Mouse (Mus musculus) bone marrow macrophage, adult 2 months (primary cell): ENCODE data around the gene Reep3. TPM values are rescaled to one million over a fixed set of nuclear protein-coding genes. Genes with fewer than 3 reads are reported as not detected.

Source experiments
- H3K27ac ChIP-seq: 2 replicates; pipeline ENCODE4 v1.5.1; 2012; ENCODE audit warnings: low read depth, low read length; ENCODE audit not compliant: insufficient read depth
- H3K4me1 ChIP-seq: 2 replicates; pipeline ENCODE4 v1.6.1; 2012; ENCODE audit warnings: low read length; ENCODE audit not compliant: control insufficient read depth, insufficient read depth
- H3K4me3 ChIP-seq: 2 replicates; pipeline ENCODE4 v1.5.1; 2012; ENCODE audit warnings: mild to moderate bottlenecking, low read length, moderate library complexity; ENCODE audit not compliant: insufficient read depth
- CTCF ChIP-seq: IDR thresholded peaks from 2 replicates; pipeline ENCODE4 v1.5.1; 2012; ENCODE audit warnings: low read depth, mild to moderate bottlenecking, low read length, moderate library complexity
- POLR2A ChIP-seq: IDR thresholded peaks from 2 replicates; pipeline ENCODE4 v1.6.1; 2012; ENCODE audit warnings: mild to moderate bottlenecking, low read depth, low read length, borderline replicate concordance
- polyA plus RNA-seq: library from polyadenylated mRNA; stranded (reverse); fragments of >200 nt; gene quantifications from 2 replicates; pipeline ENCODE4 v1.2.4, GENCODE M21; 2012; ENCODE audit not compliant: missing spikeins, insufficient read depth, insufficient read length

Gene Reep3
- polyA plus RNA-seq, 1 experiment = 69.2 TPM

DNA sequence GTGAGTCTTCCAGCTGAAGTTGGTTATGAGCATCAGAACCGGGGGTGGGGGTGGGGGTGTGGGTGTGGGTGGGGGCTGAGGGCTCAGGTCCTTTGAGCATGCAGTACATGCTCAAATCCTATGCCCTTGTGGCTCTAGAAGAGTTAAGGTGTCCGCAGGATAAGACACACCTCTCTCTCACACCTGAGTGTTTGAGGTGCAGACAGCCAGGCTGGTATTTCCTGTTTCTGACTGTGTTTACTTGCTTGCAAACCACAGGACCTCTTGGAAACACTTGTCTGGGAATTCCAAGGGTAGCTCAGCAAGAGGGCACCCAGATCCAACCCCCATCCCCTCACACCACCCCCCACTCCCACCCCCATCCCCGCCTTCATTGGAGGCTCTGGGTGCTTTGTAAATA, 106.2 kb downstream of the Reep3 start:
- no peak overlapping the region for H3K27ac ChIP-seq
- TF ChIP-seq POLR2A (no peak), CTCF (no peak)
- H3K4me1 ChIP-seq = no peaks in the 10 kb centered on the region
- H3K4me3 ChIP-seq = no peak overlapping the region

DNA sequence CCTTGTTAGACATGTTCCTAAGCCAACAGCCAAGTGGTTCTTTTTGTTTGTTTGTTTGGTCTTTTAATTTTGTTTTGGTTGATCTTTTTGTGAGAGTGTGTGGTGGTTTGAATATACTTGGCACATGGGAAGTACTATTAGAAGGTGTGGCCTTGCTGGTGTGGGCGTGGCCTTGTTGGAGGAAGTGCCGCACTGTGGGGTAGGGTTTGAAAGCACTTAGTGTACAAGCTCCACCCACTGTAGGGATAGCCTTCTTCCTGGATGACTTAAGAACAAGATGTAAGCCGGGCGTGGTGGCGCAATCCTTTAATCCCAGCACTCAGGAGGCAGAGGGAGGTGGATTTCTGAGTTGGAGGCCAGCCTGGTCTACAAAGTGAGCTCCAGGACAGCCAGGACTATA, 113.7 kb downstream of the Reep3 start:
- H3K4me3 ChIP-seq = no peak overlapping the region
- no peak overlapping the region for H3K27ac ChIP-seq
- TF ChIP-seq POLR2A = no peak
- no peak for TF ChIP-seq CTCF
- no peaks in the 10 kb centered on the region for H3K4me1 ChIP-seq

DNA sequence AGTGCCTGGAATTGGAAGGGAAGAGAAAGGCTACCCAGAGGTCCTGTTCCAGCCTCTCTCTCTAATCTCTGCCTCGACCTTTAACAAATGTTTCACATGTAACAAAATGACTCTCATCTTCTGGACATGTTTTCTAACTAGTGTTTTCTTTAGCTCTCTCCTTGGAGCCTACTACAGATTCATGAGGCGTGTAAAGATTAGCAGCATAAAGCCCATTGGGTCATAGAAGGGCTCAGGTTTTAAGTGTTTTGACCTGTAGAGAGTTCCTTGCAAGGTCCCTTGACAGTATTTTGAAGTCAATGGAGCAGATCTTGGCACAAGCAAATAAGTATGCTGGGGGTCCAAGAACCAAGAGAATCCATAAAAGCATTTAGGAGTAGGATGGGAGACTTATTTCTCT, 118.5 kb downstream of the Reep3 start:
- TF ChIP-seq POLR2A (no peak), CTCF (no peak)
- Histone ChIP-seq H3K4me3 (no peak overlapping the region), H3K27ac (no peak overlapping the region)

DNA sequence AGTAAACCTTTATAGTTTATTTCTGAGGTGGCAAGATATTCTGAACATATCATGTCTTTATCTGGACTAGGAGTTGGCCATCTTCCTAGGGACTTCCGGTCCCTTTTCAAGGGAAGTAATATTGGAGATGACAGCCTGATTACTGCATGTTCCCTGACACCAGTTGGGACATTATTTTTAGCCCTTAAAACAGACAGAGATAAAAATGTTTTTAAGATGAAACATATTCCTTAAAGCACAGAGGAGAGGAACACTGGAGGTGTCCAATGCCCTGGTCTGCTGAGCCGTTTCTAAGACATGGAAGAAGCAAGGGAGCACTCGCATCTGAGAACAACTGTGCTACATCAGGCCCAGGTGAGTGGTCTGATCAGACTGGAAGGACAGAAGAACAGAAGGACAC, 119.7 kb downstream of the Reep3 start:
- Histone ChIP-seq H3K4me1 (no peaks in the 10 kb centered on the region), H3K4me3 (no peak overlapping the region), H3K27ac (no peak overlapping the region)
- TF ChIP-seq POLR2A (no peak), CTCF (no peak)

More for the DNA sequence above, 118.5 kb downstream of the Reep3 start:
- H3K4me1 ChIP-seq = no peaks in the 10 kb centered on the region

DNA sequence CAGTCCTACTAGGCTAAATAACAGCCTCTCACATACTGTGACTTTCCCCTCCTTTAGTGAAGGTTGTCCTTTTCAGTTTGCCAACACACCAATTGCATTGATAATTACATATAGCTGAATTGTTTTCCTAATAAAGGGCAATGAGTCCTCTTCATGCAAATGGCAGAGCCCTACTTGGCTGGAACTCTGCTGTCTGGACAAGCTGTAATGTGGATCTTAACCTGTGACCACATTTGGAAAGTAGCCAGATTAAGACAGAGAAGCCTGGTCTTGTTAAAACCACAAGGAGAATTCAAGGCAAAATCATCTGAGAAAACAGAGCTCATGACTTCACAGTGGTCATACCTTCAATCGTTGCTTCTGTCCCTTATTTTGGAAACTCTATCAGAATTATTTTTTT, 121.3 kb downstream of the Reep3 start:
- Histone ChIP-seq H3K27ac (no peak overlapping the region), H3K4me3 (no peak overlapping the region), H3K4me1 (no peaks in the 10 kb centered on the region)
- TF ChIP-seq CTCF (no peak), POLR2A (no peak)

- Histone ChIP-seq H3K4me3 (no peak overlapping the region), H3K4me1 (peaks cover 3% of the 10 kb centered on the region; the same call in 1 of the 2 replicates), H3K27ac (no peak overlapping the region)
- TF ChIP-seq POLR2A (no peak), CTCF (no peak)
These were observed 122.3 kb downstream of the Reep3 start for GRCm38 (mm10) chr10:66974417-66974816.

DNA sequence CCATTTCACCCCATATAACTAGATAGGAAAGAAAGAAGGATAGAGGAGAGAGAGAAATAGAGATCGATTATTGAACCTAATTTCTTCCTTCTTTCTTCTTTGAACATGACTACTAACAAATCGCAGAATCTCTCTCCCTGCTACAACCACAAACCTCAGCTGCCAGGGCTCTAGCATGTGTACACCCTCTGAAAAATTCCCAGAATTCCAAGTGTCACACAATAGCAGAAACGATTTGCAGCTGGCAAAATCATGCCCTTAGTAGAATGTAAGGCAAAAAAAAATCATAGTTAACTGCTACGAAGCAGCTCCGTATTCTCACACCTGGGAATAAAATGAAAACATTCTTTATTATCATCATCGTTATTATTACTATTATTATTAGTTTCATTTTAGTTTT, 122.9 kb downstream of the Reep3 start:
- Histone ChIP-seq H3K4me1 (peaks cover 3% of the 10 kb centered on the region; the same call in 1 of the 2 replicates), H3K4me3 (no peak overlapping the region), H3K27ac (no peak overlapping the region)
- TF ChIP-seq CTCF (no peak), POLR2A (no peak)

GRCm38 (mm10) chr10:66973274-66973673, 123.5 kb downstream of the Reep3 start:
- TF ChIP-seq POLR2A (no peak), CTCF (no peak)
- H3K4me3 ChIP-seq = no peak overlapping the region
- H3K27ac ChIP-seq = no peak overlapping the region
- H3K4me1 ChIP-seq = peaks cover 3% of the 10 kb centered on the region; the same call in 1 of the 2 replicates

DNA sequence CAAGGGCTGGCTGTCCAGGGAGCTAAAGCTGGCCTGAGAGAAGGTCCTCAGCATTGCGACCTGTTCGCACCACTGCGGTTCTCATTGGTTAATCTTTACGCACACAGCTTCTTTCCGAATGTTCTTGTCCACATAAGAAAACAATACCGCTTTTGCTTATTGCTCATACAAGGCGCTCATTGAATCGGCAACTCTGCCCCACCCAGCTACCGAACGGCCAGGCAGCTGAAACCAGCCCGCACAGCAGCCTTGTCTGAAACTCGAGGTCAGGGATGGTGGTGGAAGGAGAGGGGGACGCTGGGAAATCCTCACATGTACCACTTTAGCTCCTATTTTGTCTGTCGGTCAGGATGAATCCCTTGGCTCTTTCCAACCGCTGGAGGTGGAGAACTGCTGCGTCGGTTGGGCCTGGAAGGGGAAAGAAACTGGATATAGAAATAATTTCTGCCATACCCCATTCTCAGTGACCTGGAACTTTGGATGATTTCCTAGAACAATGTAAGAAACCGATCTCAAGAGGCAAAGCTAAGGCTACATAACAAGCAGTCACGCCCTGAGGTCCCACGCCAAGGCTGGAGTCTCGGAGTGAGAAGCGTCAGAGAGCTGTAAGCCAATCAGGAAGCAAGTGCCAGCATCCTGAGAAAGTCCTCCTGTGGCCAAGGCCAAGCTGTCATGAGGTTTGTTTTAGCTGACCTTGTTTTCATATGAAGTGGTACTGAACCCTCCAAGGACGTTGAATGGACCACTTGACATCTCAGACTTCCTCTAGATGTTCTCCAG, 126.2 kb downstream of the Reep3 start:
- no peak for TF ChIP-seq POLR2A
- no peak overlapping the region for H3K4me3 ChIP-seq
- H3K27ac ChIP-seq = no peak overlapping the region
- peaks cover 7% of the 10 kb centered on the region; the same call in 1 of the 2 replicates for H3K4me1 ChIP-seq

DNA sequence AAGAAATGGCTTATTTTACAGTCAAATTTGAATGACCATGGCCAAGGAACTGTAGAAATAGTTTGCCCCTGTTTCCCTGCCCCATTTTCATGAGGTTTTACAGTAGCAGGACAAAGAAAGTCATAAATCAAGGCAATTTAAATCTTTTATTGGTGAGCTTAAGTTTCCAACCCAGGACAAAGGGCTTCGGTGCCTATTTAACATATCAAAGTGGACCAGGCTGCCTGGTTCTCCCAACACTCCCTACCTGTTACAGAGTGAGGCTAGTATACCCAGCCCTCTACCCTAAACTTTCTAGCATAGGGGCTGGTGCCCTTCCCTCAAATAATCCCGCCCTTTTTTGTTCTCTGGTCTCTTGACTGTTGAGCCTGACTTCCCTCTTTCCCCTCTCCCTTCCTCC, 127.2 kb downstream of the Reep3 start:
- Histone ChIP-seq H3K4me1 (peaks cover 7% of the 10 kb centered on the region; the same call in 1 of the 2 replicates), H3K4me3 (no peak overlapping the region), H3K27ac (no peak overlapping the region)
- TF ChIP-seq POLR2A (no peak), CTCF (no peak)
